Mouse (Mus musculus) limb, embryonic 11.5 days (tissue): ENCODE data around the gene Dab1. TPM values are rescaled to one million over a fixed set of nuclear protein-coding genes. Genes with fewer than 3 reads are reported as not detected.
A peak's percentile ranks its signal among the peaks of the same experiment; 100 is the strongest.

ENCODE experiments used
- ATAC-seq: fragments of 200-750 bp; cut with Nextera tagmentation; 2 replicates; pipeline ENCODE4 v1.8.0; 2017; ENCODE audit warnings: low read depth; ENCODE audit not compliant: insufficient number of reproducible peaks, low FRiP score, low TSS enrichment
- DNase-seq: peaks from one replicate; pipeline ENCODE4 v3.0.0-alpha.2; 2015; ENCODE audit warnings: low spot score
- H3K27ac ChIP-seq: fragments of 300-500 bp; sonication (generic); replicated peaks from 2 replicates; pipeline ENCODE4 v1.5.1; 2014; ENCODE audit warnings: low read depth, mild to moderate bottlenecking, low read length
- H3K27me3 ChIP-seq: fragments of 300-500 bp; sonication (generic); 2 replicates; pipeline ENCODE4 v1.6.1; 2014; ENCODE audit warnings: mild to moderate bottlenecking, low read length, mixed read lengths; ENCODE audit not compliant: control insufficient read depth, insufficient read depth
- H3K36me3 ChIP-seq: fragments of 300-500 bp; sonication (generic); 2 replicates; pipeline ENCODE4 v1.6.1; 2014; ENCODE audit warnings: mild to moderate bottlenecking, low read length, moderate library complexity, mixed read lengths; ENCODE audit not compliant: control insufficient read depth, insufficient read depth
- H3K4me1 ChIP-seq: fragments of 300-500 bp; sonication (generic); 2 replicates; pipeline ENCODE4 v1.6.1; 2014; ENCODE audit warnings: low read length, mixed read lengths; ENCODE audit not compliant: control insufficient read depth, insufficient read depth
- H3K4me2 ChIP-seq: fragments of 300-500 bp; sonication (generic); 2 replicates; pipeline ENCODE4 v1.6.1; 2014; ENCODE audit warnings: low read depth, mild to moderate bottlenecking, moderate library complexity; ENCODE audit not compliant: severe bottlenecking
- H3K4me3 ChIP-seq: fragments of 300-500 bp; sonication (generic); 2 replicates; pipeline ENCODE4 v1.5.1; 2014; ENCODE audit warnings: low read depth, low read length
- H3K9ac ChIP-seq: fragments of 300-500 bp; sonication (generic); 2 replicates; pipeline ENCODE4 v1.6.1; 2014; ENCODE audit warnings: mild to moderate bottlenecking, low read length
- H3K9me3 ChIP-seq: fragments of 300-500 bp; sonication (generic); 2 replicates; pipeline ENCODE4 v1.6.1; 2016; ENCODE audit warnings: low read length; ENCODE audit not compliant: control insufficient read depth
- WGBS: fragments of 180-500 bp; shearing (Covaris S2); extraction: QIAGEN DNeasy Blood & Tissue Kit; methylation state at CpG from one replicate; pipeline ENCODE4 v1.1.7; 2014; 5-methylcytosine and 5-hydroxymethylcytosine counted together
- polyA plus RNA-seq: library from polyadenylated mRNA; unstranded; fragments of >200 nt; fragmentation: Nextera tagmentation; extraction: Ambion mirVana; gene quantifications from 2 replicates; pipeline ENCODE4 v1.2.1, GENCODE M21; 2014

Dab1 gene
- polyA plus RNA-seq, 1 experiment from 2014 or later, result 17.1 TPM

DNA sequence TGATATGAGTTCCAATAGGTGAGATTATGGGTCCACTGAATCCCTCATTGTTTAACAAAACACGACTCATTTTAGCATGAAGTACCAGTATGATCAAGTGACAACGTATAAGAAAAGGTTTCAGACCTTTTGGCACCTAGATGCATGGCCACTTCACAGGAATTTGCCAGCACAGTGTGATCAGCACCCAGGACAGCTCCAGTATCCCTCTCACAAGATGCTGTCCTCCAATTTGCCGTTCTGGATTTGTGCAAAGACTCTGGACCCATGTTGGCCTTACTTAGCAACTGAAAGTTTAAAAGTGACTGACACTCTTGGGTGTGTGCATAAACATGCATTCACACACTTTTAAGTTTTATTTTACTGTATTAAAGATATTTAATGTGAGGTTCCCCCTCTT, 256.4 kb downstream of the Dab1 start:
- 31% methylated on average over 3 of the region's 3 CpGs for WGBS
- H3K9me3 ChIP-seq, result no peaks in the 10 kb centered on the region
- H3K36me3 ChIP-seq, result no peaks in the 10 kb centered on the region
- no peak overlapping the region for H3K4me2 ChIP-seq
- H3K27ac ChIP-seq, result no peak overlapping the region
- ATAC-seq (no peak), DNase-seq (peak; percentile 80)
- no peak overlapping the region for H3K9ac ChIP-seq
- no peak overlapping the region for H3K4me3 ChIP-seq
- no peaks in the 10 kb centered on the region for H3K27me3 ChIP-seq
- H3K4me1 ChIP-seq, result no peaks in the 10 kb centered on the region

DNA sequence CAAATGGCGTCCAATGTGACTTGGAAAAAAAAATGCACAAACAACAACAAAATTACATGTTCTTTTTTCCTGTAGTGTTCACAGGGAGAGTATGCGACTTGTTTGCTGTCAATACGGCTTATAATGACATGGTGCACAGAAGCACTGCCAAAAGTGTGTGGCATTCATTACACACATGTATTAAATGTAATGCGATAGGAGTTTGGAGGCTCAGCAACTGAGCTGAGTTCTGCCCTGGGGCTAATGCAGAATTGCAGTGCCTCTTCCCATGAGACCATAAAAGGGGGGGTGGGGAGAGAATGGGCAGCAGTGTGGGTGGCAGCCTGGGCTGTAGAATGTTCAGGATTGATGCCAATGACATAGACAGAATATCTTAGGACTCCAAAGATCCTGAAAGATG, 259.7 kb downstream of the Dab1 start:
- Histone ChIP-seq H3K4me2 (no peak overlapping the region), H3K9ac (no peak overlapping the region), H3K36me3 (no peaks in the 10 kb centered on the region), H3K27me3 (no peaks in the 10 kb centered on the region), H3K27ac (no peak overlapping the region), H3K4me3 (no peak overlapping the region), H3K9me3 (no peaks in the 10 kb centered on the region), H3K4me1 (no peaks in the 10 kb centered on the region)
- WGBS, result 64% methylated on average over 4 of the region's 4 CpGs
- ATAC-seq, result no peak
- no peak for DNase-seq

DNA sequence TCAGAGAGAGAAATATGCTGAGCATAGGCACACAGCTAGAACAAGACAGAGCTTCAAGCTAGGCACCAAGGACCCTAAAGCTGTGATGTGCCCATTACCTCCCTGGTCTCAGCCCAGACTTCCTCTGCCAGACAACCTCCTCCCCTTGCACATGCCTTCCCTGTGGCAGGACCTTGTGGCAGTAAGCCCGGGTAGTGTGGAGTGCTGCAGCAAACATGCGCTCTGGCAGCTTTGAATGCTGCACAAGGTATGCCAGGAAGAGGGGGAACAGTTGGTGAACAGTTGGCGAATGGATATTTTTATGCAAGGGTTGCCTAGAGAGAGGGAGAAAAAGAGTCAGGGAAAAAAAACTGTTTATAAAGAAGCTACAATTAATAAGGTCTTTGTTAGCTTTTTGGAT, 262.5 kb downstream of the Dab1 start:
- ATAC-seq (no peak), DNase-seq (no peak)
- no peaks in the 10 kb centered on the region for H3K4me1 ChIP-seq
- H3K27me3 ChIP-seq, result no peaks in the 10 kb centered on the region
- H3K36me3 ChIP-seq, result no peaks in the 10 kb centered on the region
- no peaks in the 10 kb centered on the region for H3K9me3 ChIP-seq
- 88% methylated on average over 3 of the region's 3 CpGs for WGBS
- H3K27ac ChIP-seq, result no peak overlapping the region
- H3K9ac ChIP-seq, result no peak overlapping the region
- H3K4me3 ChIP-seq, result no peak overlapping the region
- H3K4me2 ChIP-seq, result no peak overlapping the region

DNA sequence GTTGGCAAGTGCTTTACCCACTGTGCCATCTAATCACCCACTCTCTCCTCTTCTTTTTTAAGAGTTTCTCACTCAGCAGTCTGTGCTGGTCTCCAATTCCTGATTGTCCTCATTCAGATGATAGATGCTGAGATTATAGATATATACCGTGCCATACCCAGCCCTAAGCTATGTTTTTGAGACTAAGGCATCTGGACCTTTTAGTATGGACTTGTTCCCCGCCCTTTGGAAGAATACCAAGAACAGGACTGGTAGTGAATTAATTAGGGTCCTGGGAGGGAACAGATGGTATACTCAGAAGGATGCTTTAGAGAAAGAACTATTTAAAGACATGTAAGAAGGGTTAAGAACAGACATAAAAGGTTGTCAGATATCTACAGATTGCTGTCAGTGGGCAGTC, 268.9 kb downstream of the Dab1 start:
- Histone ChIP-seq H3K36me3 (no peaks in the 10 kb centered on the region), H3K9me3 (no peaks in the 10 kb centered on the region), H3K4me1 (no peaks in the 10 kb centered on the region), H3K27ac (no peak overlapping the region), H3K4me3 (no peak overlapping the region), H3K4me2 (no peak overlapping the region), H3K9ac (no peak overlapping the region), H3K27me3 (no peaks in the 10 kb centered on the region)
- WGBS, result 93% methylated on average over 2 of the region's 2 CpGs
- ATAC-seq (no peak), DNase-seq (no peak)

DNA sequence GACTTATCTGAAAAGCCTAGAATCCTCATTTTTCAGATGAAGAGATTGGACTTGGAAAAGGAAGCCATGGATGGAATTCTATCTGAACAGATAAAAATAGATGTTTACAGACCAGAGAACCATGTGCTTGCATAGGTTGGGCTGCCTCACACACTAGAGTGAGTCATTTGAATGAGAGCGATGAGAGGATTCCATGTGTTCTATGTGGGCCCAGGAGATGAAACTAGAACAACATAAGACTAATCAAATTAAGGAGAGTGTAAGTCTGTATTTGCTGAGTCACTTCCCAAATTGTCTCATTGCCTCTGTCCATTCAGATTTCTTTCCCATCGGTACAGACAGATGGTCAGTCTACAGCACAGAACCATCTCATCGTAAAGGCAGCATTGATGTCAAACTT, 270.0 kb downstream of the Dab1 start:
- no peak overlapping the region for H3K4me2 ChIP-seq
- H3K4me3 ChIP-seq, result no peak overlapping the region
- whole genome bisulfite sequencing, result 94% methylated on average over 3 of the region's 3 CpGs
- H3K36me3 ChIP-seq, result no peaks in the 10 kb centered on the region
- no peaks in the 10 kb centered on the region for H3K4me1 ChIP-seq
- DNase-seq, result no peak
- H3K27ac ChIP-seq, result no peak overlapping the region
- H3K27me3 ChIP-seq, result no peaks in the 10 kb centered on the region
- H3K9me3 ChIP-seq, result no peaks in the 10 kb centered on the region
- H3K9ac ChIP-seq, result no peak overlapping the region
- ATAC-seq, result no peak

DNA sequence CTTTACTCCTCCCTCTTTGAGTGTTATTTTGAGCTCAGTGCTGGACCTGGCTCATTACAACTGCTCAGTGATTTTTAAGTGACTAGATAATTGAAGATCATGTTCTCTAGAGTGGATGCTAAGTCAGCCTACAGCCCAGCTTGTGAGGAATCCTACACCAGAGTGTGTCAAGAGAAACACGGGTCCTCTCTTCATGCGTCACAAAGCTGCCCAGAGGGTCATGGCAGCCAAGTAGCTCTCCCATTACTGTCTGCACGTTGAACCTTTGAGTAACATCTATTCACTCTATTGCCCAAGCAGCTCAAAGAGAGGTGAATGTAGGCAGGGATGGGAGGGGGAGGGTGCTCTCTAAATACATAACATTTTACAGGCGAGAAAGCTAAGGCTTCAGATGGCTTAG, 277.6 kb downstream of the Dab1 start:
- H3K36me3 ChIP-seq, result no peaks in the 10 kb centered on the region
- H3K9me3 ChIP-seq, result no peaks in the 10 kb centered on the region
- ATAC-seq (no peak), DNase-seq (no peak)
- H3K27me3 ChIP-seq, result no peaks in the 10 kb centered on the region
- WGBS, result 84% methylated on average over 4 of the region's 4 CpGs
- H3K27ac ChIP-seq, result no peak overlapping the region
- H3K4me3 ChIP-seq, result no peak overlapping the region
- H3K4me2 ChIP-seq, result no peak overlapping the region
- H3K4me1 ChIP-seq, result no peaks in the 10 kb centered on the region
- no peak overlapping the region for H3K9ac ChIP-seq

DNA sequence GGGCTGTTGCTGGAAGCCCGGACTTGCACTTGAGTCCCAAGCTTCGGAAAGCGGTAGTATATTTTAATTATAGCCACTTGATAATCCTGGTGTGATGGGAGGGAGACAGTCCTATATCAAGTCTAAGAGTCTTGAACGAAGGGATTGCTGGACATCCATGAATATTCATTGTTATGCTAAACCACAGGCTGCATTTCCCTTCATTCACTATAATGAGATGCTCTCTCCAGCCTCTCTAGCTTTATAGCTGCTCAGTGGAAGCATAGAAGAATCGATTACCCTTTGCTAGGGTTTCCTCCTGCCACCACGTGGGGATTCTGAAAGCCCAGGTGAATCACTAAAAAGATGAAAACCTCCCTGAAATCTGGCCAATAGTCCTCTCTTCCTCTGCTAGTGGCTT, 278.5 kb downstream of the Dab1 start:
- no peak overlapping the region for H3K27ac ChIP-seq
- no peak for DNase-seq
- H3K9ac ChIP-seq, result no peak overlapping the region
- H3K4me2 ChIP-seq, result no peak overlapping the region
- H3K4me3 ChIP-seq, result no peak overlapping the region
- H3K4me1 ChIP-seq, result no peaks in the 10 kb centered on the region
- H3K9me3 ChIP-seq, result no peaks in the 10 kb centered on the region
- WGBS, result 75% methylated on average over 6 of the region's 6 CpGs
- no peak for ATAC-seq
- H3K36me3 ChIP-seq, result no peaks in the 10 kb centered on the region
- H3K27me3 ChIP-seq, result no peaks in the 10 kb centered on the region

DNA sequence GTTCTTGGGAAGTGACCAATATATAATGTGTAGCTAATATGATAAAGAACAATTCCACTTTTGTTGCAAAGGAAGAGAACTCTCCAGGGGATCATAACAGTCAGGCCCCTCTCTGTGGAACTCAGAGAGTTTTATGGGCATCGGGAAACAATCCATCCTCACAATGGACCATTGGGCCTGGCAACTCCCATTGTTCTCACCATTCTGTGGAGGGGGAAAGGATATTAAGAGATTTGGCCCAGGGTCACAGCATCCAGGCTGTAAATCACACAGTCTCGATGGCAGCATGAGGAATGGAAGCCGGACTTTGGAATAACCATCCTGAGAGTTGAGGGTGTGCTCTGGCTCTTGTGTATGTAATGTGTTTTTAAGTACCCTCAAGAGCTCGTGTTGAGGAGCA, 292.3 kb downstream of the Dab1 start:
- WGBS, result 74% methylated on average over 4 of the region's 4 CpGs
- no peaks in the 10 kb centered on the region for H3K9me3 ChIP-seq
- no peaks in the 10 kb centered on the region for H3K4me1 ChIP-seq
- no peak overlapping the region for H3K9ac ChIP-seq
- H3K36me3 ChIP-seq, result no peaks in the 10 kb centered on the region
- H3K27me3 ChIP-seq, result no peaks in the 10 kb centered on the region
- H3K4me2 ChIP-seq, result no peak overlapping the region
- ATAC-seq, result no peak
- H3K27ac ChIP-seq, result no peak overlapping the region
- DNase-seq, result no peak
- no peak overlapping the region for H3K4me3 ChIP-seq

DNA sequence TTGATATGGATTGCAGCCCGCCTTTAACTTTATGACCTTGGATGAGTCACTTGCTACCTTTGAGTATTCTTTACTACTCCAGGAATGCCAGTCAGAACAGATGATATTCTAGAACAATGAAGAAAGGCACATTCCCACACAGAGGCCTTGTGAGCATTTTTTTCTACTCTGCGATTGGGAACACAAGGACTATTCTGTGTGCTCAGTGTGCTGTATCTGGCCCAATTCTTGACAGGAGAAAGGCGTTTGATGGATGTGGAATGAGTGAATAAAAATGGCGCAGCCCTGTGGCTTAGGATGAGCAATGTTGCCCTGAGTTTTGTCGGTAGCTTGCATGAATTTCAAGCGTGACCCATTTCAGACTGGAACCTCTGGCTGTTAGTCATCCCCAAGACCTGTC, 292.9 kb downstream of the Dab1 start:
- DNase-seq (no peak), ATAC-seq (no peak)
- Histone ChIP-seq H3K4me1 (no peaks in the 10 kb centered on the region), H3K27ac (no peak overlapping the region), H3K36me3 (no peaks in the 10 kb centered on the region), H3K27me3 (no peaks in the 10 kb centered on the region), H3K9ac (no peak overlapping the region), H3K4me2 (no peak overlapping the region), H3K4me3 (no peak overlapping the region), H3K9me3 (no peaks in the 10 kb centered on the region)
- 92% methylated on average over 6 of the region's 6 CpGs for WGBS
